Mouse (Mus musculus) heart, postnatal 0 days (tissue): ENCODE measurements around the gene Abcb1b. TPM values are rescaled to one million over a fixed set of nuclear protein-coding genes. Genes with fewer than 3 reads are reported as not detected.
"Not testable (repeated sequence)": the region's sequence is repeated elsewhere in the genome, so short reads cannot be mapped to it uniquely, and the experiment has no call there.

Experiments used
- ATAC-seq: fragments of 200-750 bp; cut with Nextera tagmentation; 2 replicates; pipeline ENCODE4 v1.8.0; 2017; ENCODE audit warnings: low read depth, moderate number of reproducible peaks, moderate library complexity; ENCODE audit not compliant: insufficient read depth
- DNase-seq: peaks from one replicate; pipeline ENCODE4 v3.0.0-alpha.2; 2016; ENCODE audit warnings: low spot score
- H3K27ac ChIP-seq: fragments of 300-500 bp; sonication (generic); 2 replicates; pipeline ENCODE4 v1.5.1; 2014; ENCODE audit warnings: low read depth, mild to moderate bottlenecking
- H3K27me3 ChIP-seq: fragments of 300-500 bp; sonication (generic); 2 replicates; pipeline ENCODE4 v1.6.1; 2014; ENCODE audit warnings: low read length, mixed read lengths; ENCODE audit not compliant: control insufficient read depth, insufficient read depth
- H3K36me3 ChIP-seq: fragments of 300-500 bp; sonication (generic); replicated peaks from 2 replicates; pipeline ENCODE4 v1.6.1; 2014; ENCODE audit warnings: low read length, mixed read lengths; ENCODE audit not compliant: control insufficient read depth, insufficient read depth
- H3K4me1 ChIP-seq: fragments of 300-500 bp; sonication (generic); 2 replicates; pipeline ENCODE4 v1.6.1; 2014; ENCODE audit warnings: antibody characterized with exemption; ENCODE audit not compliant: control insufficient read depth, insufficient read depth
- H3K4me2 ChIP-seq: fragments of 300-500 bp; sonication (generic); 2 replicates; pipeline ENCODE4 v1.6.1; 2014; ENCODE audit warnings: low read depth, mild to moderate bottlenecking, low read length, moderate library complexity
- H3K4me3 ChIP-seq: fragments of 300-500 bp; sonication (generic); 2 replicates; pipeline ENCODE4 v1.5.1; 2014; ENCODE audit warnings: low read depth, low read length
- H3K9ac ChIP-seq: fragments of 300-500 bp; sonication (generic); replicated peaks from 2 replicates; pipeline ENCODE4 v1.6.1; 2014; ENCODE audit warnings: low read depth, low read length, mixed read lengths
- H3K9me3 ChIP-seq: fragments of 300-500 bp; sonication (generic); replicated peaks from 2 replicates; pipeline ENCODE4 v1.6.1; 2016; ENCODE audit warnings: low read length; ENCODE audit not compliant: control insufficient read depth
- CTCF ChIP-seq: IDR thresholded peaks from 2 replicates; pipeline ENCODE4 v1.5.1; 2016; ENCODE audit warnings: antibody characterized with exemption, control low read depth, low read depth
- EP300 ChIP-seq: IDR thresholded peaks from 2 replicates; pipeline ENCODE4 v1.6.1; 2016; ENCODE audit warnings: antibody characterized with exemption, low read depth
- WGBS: fragments of 180-500 bp; shearing (Covaris S2); extraction: QIAGEN DNeasy Blood & Tissue Kit; methylation state at CpG from one replicate; pipeline ENCODE4 v1.1.7; 2014; 5-methylcytosine and 5-hydroxymethylcytosine counted together
- polyA plus RNA-seq: library from polyadenylated mRNA; unstranded; fragments of >200 nt; fragmentation: Nextera tagmentation; extraction: Ambion mirVana; gene quantifications from 2 replicates; pipeline ENCODE4 v1.2.1, GENCODE M21; 2015
- total RNA-seq: library from RNA; depleted of rRNA; stranded (reverse); fragments of >200 nt; gene quantifications from 2 replicates; pipeline ENCODE4 v1.2.3, GENCODE M21; 2014; ENCODE audit warnings: low replicate concordance

Gene Abcb1b
- total and polyA plus RNA-seq, 2 experiments from 2014 or later: 2.1 to 3.1 TPM

GRCm38 (mm10) chr5:8838661-8839438 is 40.9 kb downstream of the Abcb1b start:
- Histone ChIP-seq H3K27me3 (no peaks in the 10 kb centered on the region), H3K9me3 (no peaks in the 10 kb centered on the region), H3K27ac (no peak overlapping the region), H3K36me3 (no peaks in the 10 kb centered on the region), H3K4me2 (no peak overlapping the region), H3K4me3 (no peak overlapping the region), H3K4me1 (no peaks in the 10 kb centered on the region), H3K9ac (no peak overlapping the region)
- ATAC-seq (no peak), DNase-seq (no peak)
- 69% methylated on average over 8 of the region's 8 CpGs for WGBS
- TF ChIP-seq CTCF (no peak), EP300 (no peak)

GRCm38 (mm10) chr5:8839651-8840050 is 41.7 kb downstream of the Abcb1b start:
- H3K4me3 ChIP-seq: no peak overlapping the region
- no peaks in the 10 kb centered on the region for H3K9me3 ChIP-seq
- no peaks in the 10 kb centered on the region for H3K36me3 ChIP-seq
- no peak overlapping the region for H3K4me2 ChIP-seq
- no peak for ATAC-seq
- DNase-seq: no peak
- H3K4me1 ChIP-seq: no peaks in the 10 kb centered on the region
- no peak overlapping the region for H3K27ac ChIP-seq
- TF ChIP-seq CTCF (no peak), EP300 (no peak)
- H3K9ac ChIP-seq: no peak overlapping the region
- WGBS: 81% methylated on average over 4 of the region's 4 CpGs
- H3K27me3 ChIP-seq: no peaks in the 10 kb centered on the region

GRCm38 (mm10) chr5:8840887-8841286 is 42.9 kb downstream of the Abcb1b start:
- H3K9me3 ChIP-seq: no peaks in the 10 kb centered on the region
- TF ChIP-seq EP300: no peak
- peak; percentile 53 for TF ChIP-seq CTCF
- H3K4me2 ChIP-seq: no peak overlapping the region
- no peak overlapping the region for H3K9ac ChIP-seq
- H3K27ac ChIP-seq: no peak overlapping the region
- DNase-seq (peak; percentile 13), ATAC-seq (no peak)
- 42% methylated on average over 5 of the region's 5 CpGs for WGBS
- H3K4me3 ChIP-seq: no peak overlapping the region
- no peaks in the 10 kb centered on the region for H3K4me1 ChIP-seq
- no peaks in the 10 kb centered on the region for H3K27me3 ChIP-seq
- no peaks in the 10 kb centered on the region for H3K36me3 ChIP-seq

- no peak overlapping the region for H3K27ac ChIP-seq
- no peaks in the 10 kb centered on the region for H3K36me3 ChIP-seq
- no peak overlapping the region for H3K4me2 ChIP-seq
- no peaks in the 10 kb centered on the region for H3K9me3 ChIP-seq
- TF ChIP-seq CTCF: peak; percentile 39
- TF ChIP-seq EP300: no peak
- WGBS: 24% methylated on average over 3 of the region's 3 CpGs
- no peak overlapping the region for H3K4me3 ChIP-seq
- no peaks in the 10 kb centered on the region for H3K4me1 ChIP-seq
- DNase-seq (no peak), ATAC-seq (no peak)
- no peak overlapping the region for H3K9ac ChIP-seq
- H3K27me3 ChIP-seq: no peaks in the 10 kb centered on the region
Measured at GRCm38 (mm10) chr5:8842815-8843214, 44.9 kb downstream of the Abcb1b start.

DNA sequence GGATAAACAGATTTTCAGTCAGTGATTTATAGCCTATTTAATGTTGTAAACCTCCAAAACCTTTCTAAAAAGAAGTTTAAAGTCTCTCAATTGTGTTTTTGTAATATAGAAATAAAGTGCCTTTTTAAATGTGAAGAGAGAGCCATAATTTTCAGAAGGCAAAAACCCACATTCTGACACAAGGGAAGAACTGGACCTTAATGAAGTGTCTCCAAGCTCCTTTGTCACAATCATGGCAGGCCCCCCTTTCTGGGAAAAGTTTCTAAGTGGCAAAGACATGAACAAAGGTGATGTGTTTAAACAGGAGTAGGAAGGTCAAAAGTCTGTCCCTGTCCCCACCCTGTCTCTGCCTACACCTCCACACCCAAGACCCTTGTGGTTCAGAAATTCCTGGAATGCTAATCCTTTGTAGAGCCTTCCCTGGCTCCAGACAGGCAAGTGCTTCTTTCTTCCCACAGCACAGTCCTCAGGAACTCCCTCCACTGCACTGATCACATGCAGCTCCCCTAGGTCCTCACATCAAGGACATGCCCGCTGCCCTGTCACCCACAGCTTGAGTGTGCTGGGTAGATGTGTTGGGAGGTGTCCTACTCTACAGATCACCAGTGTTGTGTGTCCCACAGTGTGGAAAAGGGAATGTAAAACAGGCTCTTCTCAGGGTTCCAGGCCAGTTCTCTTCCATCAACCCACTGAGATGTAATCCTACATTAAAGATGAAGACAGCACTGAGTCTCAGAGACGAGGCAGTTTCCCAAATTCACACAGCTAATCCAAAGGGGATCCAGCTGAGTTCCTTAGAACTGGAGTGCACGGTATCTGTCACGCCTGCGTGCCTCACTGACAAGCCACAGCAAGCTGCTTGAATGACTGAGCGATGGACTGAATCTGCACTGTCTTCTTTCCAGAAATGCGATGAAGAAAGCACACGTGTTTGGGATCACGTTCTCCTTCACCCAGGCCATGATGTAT is 50.9 kb downstream of the Abcb1b start:
- not testable (repeated sequence) for H3K9me3 ChIP-seq, H3K4me1 ChIP-seq, H3K27me3 ChIP-seq, H3K4me2 ChIP-seq, H3K36me3 ChIP-seq, H3K27ac ChIP-seq, ATAC-seq, H3K9ac ChIP-seq, H3K4me3 ChIP-seq, DNase-seq
- 66% methylated on average over 4 of the region's 9 CpGs for WGBS
